Mouse (Mus musculus): Measurements from ENCODE around the gene Golga4.

The Golga4 gene

DNA sequence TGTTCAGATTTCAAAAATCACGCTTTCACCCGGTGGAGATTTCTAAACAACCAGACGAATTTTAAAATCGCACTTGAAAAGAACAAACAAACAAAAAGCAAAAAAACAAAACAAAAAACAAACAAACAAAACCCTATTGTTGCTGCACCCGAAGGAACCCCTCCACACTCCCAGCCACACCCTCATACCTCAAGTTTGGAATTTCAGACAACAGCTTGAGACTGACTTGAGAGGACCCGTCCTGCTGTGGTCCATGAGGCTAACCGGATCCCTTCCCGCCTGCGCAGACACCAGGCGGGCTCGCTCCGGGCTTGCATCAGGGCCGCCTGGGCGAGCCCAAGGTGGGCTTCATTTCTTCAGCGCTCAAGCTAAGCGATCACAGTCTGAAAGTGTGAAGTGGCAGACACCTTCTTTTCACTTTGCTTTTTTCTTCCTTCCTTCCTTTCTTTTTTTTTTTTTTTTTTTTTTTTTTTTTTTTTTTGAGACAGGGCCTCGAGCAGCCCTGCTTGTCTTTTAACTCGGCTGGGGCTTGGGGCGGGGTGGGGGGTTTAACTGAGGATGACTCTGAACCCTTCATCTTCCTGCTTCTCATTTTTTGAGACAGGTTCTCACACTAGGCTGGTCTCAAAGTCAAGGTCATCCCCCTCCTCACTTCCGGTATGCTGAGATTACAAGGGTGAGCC is 17.0 kb upstream of the Golga4 start:
- DNase-seq (ENCODE audit: low read depth) = peak; percentile 52

- DNase-seq (ENCODE audit: low read depth) = peak; percentile 88
These were observed 16.5 kb upstream of the Golga4 start for GRCm38 (mm10) chr9:118489579-118490019.

- DNase-seq (ENCODE audit: low read depth) = no peak
These were observed 14.9 kb upstream of the Golga4 start for GRCm38 (mm10) chr9:118491195-118491594.

DNA sequence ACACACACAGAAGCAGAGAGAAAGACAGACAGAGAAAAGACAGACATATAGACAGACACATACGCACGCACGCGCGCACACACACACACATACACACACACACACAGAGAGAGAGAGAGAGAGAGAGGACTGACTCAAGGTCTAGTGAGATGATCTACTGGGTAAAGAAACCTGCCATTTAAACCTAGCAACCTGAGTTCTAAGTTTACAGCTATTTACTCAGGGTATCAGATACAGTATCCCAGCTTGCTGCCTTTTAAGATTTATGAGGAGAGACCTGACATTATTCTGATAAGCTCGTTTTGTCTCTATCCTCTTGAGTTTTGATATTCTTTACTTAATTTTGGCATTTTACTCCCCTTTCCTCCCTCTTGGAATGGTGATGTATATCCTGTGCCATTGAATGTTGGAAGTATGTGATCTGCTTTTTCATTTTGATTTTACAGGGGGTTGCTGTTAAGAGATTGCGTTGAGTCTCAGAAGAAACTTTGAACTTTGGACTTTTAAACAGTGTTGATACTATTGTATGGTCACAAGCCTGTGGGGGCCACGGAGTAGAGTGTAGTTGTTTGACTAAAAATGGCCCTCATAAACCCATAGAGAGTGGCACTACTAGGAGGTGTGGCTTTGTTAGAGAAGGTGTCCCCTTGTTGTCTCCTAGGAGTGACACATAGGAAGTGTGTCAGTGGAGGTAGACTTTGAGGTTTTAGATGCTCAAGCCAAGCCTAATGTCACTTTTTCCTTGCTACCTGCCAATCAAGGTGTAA is 13.0 kb upstream of the Golga4 start:
- DNase-seq (ENCODE audit: low read depth) = no peak

DNA sequence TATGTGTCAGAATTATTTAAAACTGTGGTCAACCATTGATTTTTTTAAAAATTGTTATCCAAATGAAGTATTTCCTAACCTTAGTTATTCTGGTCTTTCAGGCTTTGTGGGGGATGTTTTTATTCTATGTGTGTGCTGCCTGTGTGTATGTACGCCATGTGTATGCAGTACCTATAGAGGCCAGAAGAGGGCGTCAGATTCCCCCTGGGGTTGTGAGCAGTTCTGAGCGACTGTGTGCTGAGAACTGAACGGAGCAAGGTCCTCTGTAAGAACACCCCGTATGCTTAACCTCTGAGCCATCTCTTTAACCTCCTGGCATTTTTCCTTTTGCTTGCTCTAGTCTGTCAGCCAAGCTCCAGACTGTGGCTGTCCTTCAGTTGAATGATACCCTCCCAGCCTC is 12.0 kb upstream of the Golga4 start:
- DNase-seq (ENCODE audit: low read depth) = no peak

- DNase-seq (ENCODE audit: low read depth) = no peak
These were observed 10.1 kb upstream of the Golga4 start for GRCm38 (mm10) chr9:118495933-118496332.

DNA sequence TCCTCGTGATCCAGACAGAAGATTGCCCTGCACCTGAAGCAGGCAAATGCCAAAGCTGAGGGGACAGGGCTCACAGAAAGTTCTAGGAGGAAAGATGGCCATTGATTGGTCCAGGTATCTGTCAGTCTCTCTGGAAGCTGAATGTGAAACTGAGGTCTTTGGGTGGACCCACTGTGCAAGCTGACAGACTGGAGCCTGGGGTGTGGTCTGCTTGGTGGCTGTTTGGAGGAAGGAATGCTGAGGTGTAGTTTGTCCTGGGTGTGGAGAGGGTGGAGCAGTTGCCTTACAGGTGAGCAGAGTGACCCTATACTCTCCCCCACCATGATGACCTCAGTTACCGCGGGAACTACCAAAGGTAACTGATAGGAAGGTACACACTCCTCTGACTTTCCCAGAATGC is 9.1 kb upstream of the Golga4 start:
- DNase-seq (ENCODE audit: low read depth) = no peak

GRCm38 (mm10) chr9:118498061-118498460 is 8.0 kb upstream of the Golga4 start:
- DNase-seq (ENCODE audit: low read depth) = no peak

- no peak for DNase-seq (ENCODE audit: low read depth)
These were observed 5.1 kb upstream of the Golga4 start for GRCm38 (mm10) chr9:118500963-118501362.

DNA sequence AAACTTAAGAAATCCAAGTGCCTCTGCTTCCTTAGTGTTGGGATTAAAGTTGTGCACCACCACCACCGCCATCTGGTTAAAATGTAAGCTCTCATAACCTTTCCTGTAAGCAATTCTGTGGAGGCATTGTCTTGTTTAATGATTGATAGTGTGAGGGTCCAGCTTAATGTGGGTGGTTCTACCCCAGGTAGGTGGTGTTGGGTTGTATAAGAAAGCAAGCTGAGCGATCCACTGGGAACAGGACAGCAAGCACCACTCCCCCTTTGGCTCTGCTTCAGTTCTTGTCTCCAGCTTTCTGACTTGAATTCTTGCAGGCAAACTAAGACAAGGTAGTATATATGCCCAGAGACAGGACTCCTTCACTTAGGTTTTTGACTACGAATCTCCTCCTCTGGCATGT is 1.4 kb upstream of the Golga4 start:
- no peak for DNase-seq (ENCODE audit: low read depth)

GRCm38 (mm10) chr9:118506404-118507231 is 551 bp downstream of the Golga4 start:
- DNase-seq (ENCODE audit: low read depth) = peak; percentile 43

- no peak for DNase-seq (ENCODE audit: low read depth)
These were observed 1.5 kb downstream of the Golga4 start for GRCm38 (mm10) chr9:118507552-118507951.

- no peak for DNase-seq (ENCODE audit: low read depth)
These were observed 2.5 kb downstream of the Golga4 start for GRCm38 (mm10) chr9:118508601-118509000.

DNA sequence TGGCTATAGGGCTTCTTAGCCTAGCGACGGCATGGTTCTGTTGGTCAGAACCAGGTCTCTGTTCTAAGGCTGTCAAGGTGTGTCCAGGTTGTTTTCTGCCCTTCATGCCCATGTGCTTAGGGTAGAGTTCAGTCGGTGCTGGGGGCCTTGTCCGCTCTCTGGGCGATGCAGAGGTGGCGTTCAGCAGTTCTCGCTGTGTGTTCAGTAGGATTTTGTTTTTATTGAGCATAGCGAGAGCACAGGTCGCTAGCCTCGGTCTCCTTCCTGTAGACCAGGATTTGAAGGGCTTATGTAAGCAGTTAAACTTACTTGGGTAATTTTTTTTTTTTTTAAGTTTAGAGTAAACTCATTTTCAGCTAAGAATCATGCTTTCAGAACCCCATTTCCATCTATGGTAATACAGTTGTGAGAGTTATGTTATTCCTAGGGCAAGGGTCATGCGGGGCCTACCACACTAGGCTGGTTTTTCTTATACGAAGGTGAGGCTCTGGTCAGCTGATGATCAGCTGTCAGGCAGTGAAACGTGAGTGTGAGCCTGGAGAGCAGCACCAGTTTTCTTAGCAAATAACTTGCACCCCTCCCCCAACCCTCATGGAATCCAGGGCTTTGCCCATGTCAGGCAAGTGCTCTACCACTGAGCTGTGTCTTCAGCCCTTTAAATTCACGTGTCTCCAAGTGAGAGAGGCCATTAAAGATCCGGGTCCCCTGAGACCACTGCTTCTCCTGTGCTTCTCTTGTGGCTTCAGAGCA is 5.0 kb downstream of the Golga4 start:
- DNase-seq (ENCODE audit: low read depth) = no peak

GRCm38 (mm10) chr9:118512681-118513233 is 6.7 kb downstream of the Golga4 start:
- DNase-seq (ENCODE audit: low read depth) = no peak

DNA sequence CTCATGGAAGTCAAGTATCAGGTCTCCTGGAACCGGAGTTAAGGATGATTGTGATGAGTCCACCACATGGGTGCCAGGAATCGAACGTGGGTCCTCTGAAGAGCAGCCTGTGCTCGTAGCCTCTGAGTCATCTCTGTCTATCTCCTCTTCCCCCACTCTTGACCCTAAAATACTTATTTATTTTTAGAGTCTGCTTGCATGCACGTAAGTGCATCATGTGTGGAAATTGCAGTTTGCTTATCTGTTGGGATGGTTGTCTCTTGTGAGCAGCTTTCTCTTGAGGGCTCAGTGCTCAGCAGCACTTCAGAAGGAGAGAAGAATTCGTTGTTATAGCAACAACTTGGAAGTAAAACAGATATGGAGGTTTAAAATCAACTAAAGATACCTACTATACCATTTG is 9.4 kb downstream of the Golga4 start:
- DNase-seq (ENCODE audit: low read depth) = no peak

DNA sequence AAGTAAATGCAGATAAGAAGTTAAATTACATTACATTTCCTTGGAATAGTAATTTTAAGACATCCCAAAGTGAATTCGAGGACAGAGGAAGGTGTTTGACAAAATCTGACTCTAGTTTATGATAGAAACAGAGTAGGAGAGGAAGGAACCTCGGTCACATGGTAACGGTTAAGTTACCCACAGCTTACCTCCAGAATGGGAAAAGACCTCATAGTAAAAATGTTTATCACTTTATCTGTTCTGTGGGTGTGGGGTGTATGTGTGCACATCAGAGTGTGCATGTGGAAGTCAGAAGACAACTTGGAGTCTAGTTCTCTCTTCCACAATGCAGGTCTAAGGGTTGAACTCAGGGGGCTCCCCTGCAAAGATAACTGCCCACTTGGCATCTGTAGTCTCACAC is 10.1 kb downstream of the Golga4 start:
- no peak for DNase-seq (ENCODE audit: low read depth)

GRCm38 (mm10) chr9:118517619-118518018 is 11.6 kb downstream of the Golga4 start:
- DNase-seq (ENCODE audit: low read depth) = no peak

DNA sequence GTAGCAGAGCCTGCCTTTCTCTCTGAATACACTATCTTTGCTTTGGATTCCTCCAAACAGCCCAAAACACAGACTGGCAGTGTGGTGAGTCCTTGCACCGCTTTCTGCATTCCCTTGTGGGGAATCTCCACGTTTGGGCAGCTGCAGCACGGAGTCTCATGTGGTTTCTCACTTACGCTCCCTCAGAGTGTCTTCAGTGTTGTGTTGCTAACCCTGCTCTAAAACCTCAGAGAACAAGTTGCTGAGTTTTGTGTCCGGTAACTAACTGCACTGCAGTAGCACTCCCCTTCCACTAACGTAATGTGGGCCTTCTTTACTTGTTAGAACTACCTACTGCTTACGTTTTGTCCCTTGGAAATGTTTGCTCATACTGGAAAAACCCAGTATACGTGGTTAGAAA is 13.0 kb downstream of the Golga4 start:
- DNase-seq (ENCODE audit: low read depth) = no peak

DNA sequence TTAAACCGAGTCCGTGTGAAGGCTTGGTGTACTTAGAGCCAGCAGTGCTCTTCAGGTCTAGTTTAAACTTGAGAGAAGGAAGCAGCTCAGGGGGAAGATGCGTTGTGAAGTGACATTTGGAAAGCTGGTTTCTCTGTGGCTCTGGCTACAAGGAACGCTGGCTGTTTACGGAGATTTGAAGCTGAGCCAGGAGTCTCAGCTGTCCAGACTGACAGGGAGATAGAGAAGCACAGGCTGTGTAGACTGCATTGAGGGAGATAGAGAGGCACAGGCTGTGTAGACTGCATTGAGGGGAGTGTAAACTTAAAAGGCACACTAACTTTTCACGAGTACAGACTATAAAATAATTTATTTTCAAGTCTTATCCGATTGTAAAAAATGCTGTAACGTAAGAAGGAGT is 13.9 kb downstream of the Golga4 start:
- DNase-seq (ENCODE audit: low read depth) = no peak

GRCm38 (mm10) chr9:118520858-118521257 is 14.8 kb downstream of the Golga4 start:
- DNase-seq (ENCODE audit: low read depth) = no peak

DNA sequence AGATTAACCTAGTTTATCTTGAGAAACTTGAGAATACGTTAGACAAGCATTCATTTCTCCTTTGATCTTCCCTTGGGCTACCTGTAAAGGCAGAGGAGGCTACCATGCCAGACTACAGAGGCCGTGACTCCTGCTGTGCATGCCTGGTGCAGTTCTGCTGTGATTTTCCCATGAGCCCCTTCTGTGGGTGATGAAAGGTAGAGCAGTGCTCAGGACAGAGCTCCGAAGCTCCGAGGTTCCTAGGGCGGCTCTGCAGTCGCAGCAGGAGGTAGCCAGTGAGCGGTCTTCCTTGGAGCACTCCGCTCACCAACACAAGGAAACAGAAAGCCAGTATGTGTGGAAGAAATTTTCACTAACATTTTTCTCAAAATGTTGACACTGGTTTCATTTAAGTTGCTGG is 15.6 kb downstream of the Golga4 start:
- DNase-seq (ENCODE audit: low read depth) = no peak

All from induced T-regulatory cell, adult 2 months (primary cell).